Mouse (Mus musculus): Measurements from ENCODE around the gene Iqsec1. TPM values are rescaled to one million over a fixed set of nuclear protein-coding genes. Genes with fewer than 3 reads are reported as not detected.
A peak's percentile ranks its signal among the peaks of the same experiment; 100 is the strongest.

The Iqsec1 gene
- polyA plus RNA-seq, 1 experiment from 2014 or later: 29.5 TPM

GRCm38 (mm10) chr6:90787036-90787435 lies 201.4 kb downstream of the Iqsec1 start:
- ATAC-seq (ENCODE audit: low FRiP score, low TSS enrichment): no peak
- peak; percentile 43 for DNase-seq
- Histone ChIP-seq H3K9ac (replicated peaks; ENCODE audit: low read length) (no peak overlapping the region), H3K36me3 (ENCODE audit: control insufficient read depth, insufficient read depth, low read length) (no peaks in the 10 kb centered on the region), H3K27me3 (ENCODE audit: control insufficient read depth, insufficient read depth, low read length) (no peaks in the 10 kb centered on the region), H3K27ac (replicated peaks; ENCODE audit: low read depth, low read length) (peak overlapping the region; percentile 87), H3K4me3 (replicated peaks; ENCODE audit: low read depth, low read length) (no peak overlapping the region), H3K4me2 (ENCODE audit: low read length) (no peak overlapping the region), H3K9me3 (ENCODE audit: control insufficient read depth, low read length) (no peaks in the 10 kb centered on the region), H3K4me1 (ENCODE audit: control insufficient read depth, insufficient read depth, low read length) (peaks cover 44% of the 10 kb centered on the region)
- 31% methylated on average over 6 of the region's 6 CpGs for WGBS

- Histone ChIP-seq H3K4me3 (replicated peaks; ENCODE audit: low read depth, low read length) (no peak overlapping the region), H3K9ac (replicated peaks; ENCODE audit: low read length) (no peak overlapping the region), H3K4me2 (ENCODE audit: low read length) (no peak overlapping the region), H3K27ac (replicated peaks; ENCODE audit: low read depth, low read length) (peak overlapping the region; percentile 87), H3K36me3 (ENCODE audit: control insufficient read depth, insufficient read depth, low read length) (no peaks in the 10 kb centered on the region), H3K9me3 (ENCODE audit: control insufficient read depth, low read length) (no peaks in the 10 kb centered on the region), H3K4me1 (ENCODE audit: control insufficient read depth, insufficient read depth, low read length) (peaks cover 49% of the 10 kb centered on the region), H3K27me3 (ENCODE audit: control insufficient read depth, insufficient read depth, low read length) (no peaks in the 10 kb centered on the region)
- 6% methylated on average over 3 of the region's 3 CpGs for WGBS
- DNase-seq: peak; percentile 92
- no peak; the same call in 1 of the 2 replicates for ATAC-seq (ENCODE audit: low FRiP score, low TSS enrichment)
Observed at GRCm38 (mm10) chr6:90786589-90786988, 201.9 kb downstream of the Iqsec1 start.

GRCm38 (mm10) chr6:90783945-90784344 lies 204.5 kb downstream of the Iqsec1 start:
- peak overlapping the region; percentile 99 for H3K27ac ChIP-seq (replicated peaks; ENCODE audit: low read depth, low read length)
- no peak overlapping the region for H3K4me2 ChIP-seq (ENCODE audit: low read length)
- DNase-seq (peak; percentile 49), ATAC-seq (ENCODE audit: low FRiP score, low TSS enrichment) (no peak)
- H3K9me3 ChIP-seq (ENCODE audit: control insufficient read depth, low read length): no peaks in the 10 kb centered on the region
- no peaks in the 10 kb centered on the region for H3K36me3 ChIP-seq (ENCODE audit: control insufficient read depth, insufficient read depth, low read length)
- peaks cover 75% of the 10 kb centered on the region for H3K4me1 ChIP-seq (ENCODE audit: control insufficient read depth, insufficient read depth, low read length)
- H3K4me3 ChIP-seq (replicated peaks; ENCODE audit: low read depth, low read length): no peak overlapping the region
- WGBS: 37% methylated on average over 4 of the region's 4 CpGs
- no peak overlapping the region for H3K9ac ChIP-seq (replicated peaks; ENCODE audit: low read length)
- H3K27me3 ChIP-seq (ENCODE audit: control insufficient read depth, insufficient read depth, low read length): no peaks in the 10 kb centered on the region

GRCm38 (mm10) chr6:90783176-90783575 lies 205.3 kb downstream of the Iqsec1 start:
- Histone ChIP-seq H3K4me2 (ENCODE audit: low read length) (no peak overlapping the region), H3K4me3 (replicated peaks; ENCODE audit: low read depth, low read length) (no peak overlapping the region), H3K27me3 (ENCODE audit: control insufficient read depth, insufficient read depth, low read length) (no peaks in the 10 kb centered on the region), H3K9ac (replicated peaks; ENCODE audit: low read length) (no peak overlapping the region), H3K27ac (replicated peaks; ENCODE audit: low read depth, low read length) (peak overlapping the region; percentile 99), H3K9me3 (ENCODE audit: control insufficient read depth, low read length) (no peaks in the 10 kb centered on the region), H3K4me1 (ENCODE audit: control insufficient read depth, insufficient read depth, low read length) (peaks cover 78% of the 10 kb centered on the region), H3K36me3 (ENCODE audit: control insufficient read depth, insufficient read depth, low read length) (no peaks in the 10 kb centered on the region)
- DNase-seq (no peak), ATAC-seq (ENCODE audit: low FRiP score, low TSS enrichment) (no peak)

- no peaks in the 10 kb centered on the region for H3K36me3 ChIP-seq (ENCODE audit: control insufficient read depth, insufficient read depth, low read length)
- H3K27ac ChIP-seq (replicated peaks; ENCODE audit: low read depth, low read length): peak overlapping the region; percentile 99
- H3K9me3 ChIP-seq (ENCODE audit: control insufficient read depth, low read length): no peaks in the 10 kb centered on the region
- peak overlapping the region; percentile 34 for H3K4me3 ChIP-seq (replicated peaks; ENCODE audit: low read depth, low read length)
- peak; percentile 90 for DNase-seq
- ATAC-seq (ENCODE audit: low FRiP score, low TSS enrichment): peak; percentile 82
- WGBS: 4% methylated on average over 19 of the region's 19 CpGs
- H3K4me2 ChIP-seq (ENCODE audit: low read length): peak overlapping the region; percentile 64
- H3K4me1 ChIP-seq (ENCODE audit: control insufficient read depth, insufficient read depth, low read length): peaks cover 72% of the 10 kb centered on the region
- no peaks in the 10 kb centered on the region for H3K27me3 ChIP-seq (ENCODE audit: control insufficient read depth, insufficient read depth, low read length)
- H3K9ac ChIP-seq (replicated peaks; ENCODE audit: low read length): peak overlapping the region; percentile 70
Observed at GRCm38 (mm10) chr6:90781921-90782770, 206.3 kb downstream of the Iqsec1 start.

- Histone ChIP-seq H3K4me1 (ENCODE audit: control insufficient read depth, insufficient read depth, low read length) (peaks cover 60% of the 10 kb centered on the region), H3K4me2 (ENCODE audit: low read length) (peak overlapping the region; percentile 64), H3K27ac (replicated peaks; ENCODE audit: low read depth, low read length) (peak overlapping the region; percentile 99), H3K9me3 (ENCODE audit: control insufficient read depth, low read length) (no peaks in the 10 kb centered on the region), H3K36me3 (ENCODE audit: control insufficient read depth, insufficient read depth, low read length) (no peaks in the 10 kb centered on the region), H3K27me3 (ENCODE audit: control insufficient read depth, insufficient read depth, low read length) (no peaks in the 10 kb centered on the region), H3K9ac (replicated peaks; ENCODE audit: low read length) (no peak overlapping the region), H3K4me3 (replicated peaks; ENCODE audit: low read depth, low read length) (peak overlapping the region; percentile 34)
- ATAC-seq (ENCODE audit: low FRiP score, low TSS enrichment) (no peak), DNase-seq (peak; percentile 65)
- WGBS: 29% methylated on average over 2 of the region's 2 CpGs
Observed at GRCm38 (mm10) chr6:90780532-90780931, 208.0 kb downstream of the Iqsec1 start.

- Histone ChIP-seq H3K9me3 (ENCODE audit: control insufficient read depth, low read length) (no peaks in the 10 kb centered on the region), H3K4me3 (replicated peaks; ENCODE audit: low read depth, low read length) (no peak overlapping the region), H3K36me3 (ENCODE audit: control insufficient read depth, insufficient read depth, low read length) (no peaks in the 10 kb centered on the region), H3K27ac (replicated peaks; ENCODE audit: low read depth, low read length) (no peak overlapping the region), H3K4me2 (ENCODE audit: low read length) (peak overlapping the region; percentile 64), H3K27me3 (ENCODE audit: control insufficient read depth, insufficient read depth, low read length) (no peaks in the 10 kb centered on the region), H3K9ac (replicated peaks; ENCODE audit: low read length) (0 out of 2 replicates have a peak overlapping the region, but pooled peaks have one; percentile 10), H3K4me1 (ENCODE audit: control insufficient read depth, insufficient read depth, low read length) (peaks cover 52% of the 10 kb centered on the region)
- no peak for DNase-seq
- 70% methylated on average over 6 of the region's 6 CpGs for WGBS
- ATAC-seq (ENCODE audit: low FRiP score, low TSS enrichment): no peak
Observed at GRCm38 (mm10) chr6:90778841-90779240, 209.6 kb downstream of the Iqsec1 start.

- no peaks in the 10 kb centered on the region for H3K36me3 ChIP-seq (ENCODE audit: control insufficient read depth, insufficient read depth, low read length)
- no peak overlapping the region for H3K9ac ChIP-seq (replicated peaks; ENCODE audit: low read length)
- DNase-seq (no peak), ATAC-seq (ENCODE audit: low FRiP score, low TSS enrichment) (no peak)
- H3K27me3 ChIP-seq (ENCODE audit: control insufficient read depth, insufficient read depth, low read length): no peaks in the 10 kb centered on the region
- H3K4me1 ChIP-seq (ENCODE audit: control insufficient read depth, insufficient read depth, low read length): peaks cover 39% of the 10 kb centered on the region
- 93% methylated on average over 1 of the region's 1 CpGs for WGBS
- no peak overlapping the region for H3K4me3 ChIP-seq (replicated peaks; ENCODE audit: low read depth, low read length)
- H3K27ac ChIP-seq (replicated peaks; ENCODE audit: low read depth, low read length): no peak overlapping the region
- no peaks in the 10 kb centered on the region for H3K9me3 ChIP-seq (ENCODE audit: control insufficient read depth, low read length)
- no peak overlapping the region for H3K4me2 ChIP-seq (ENCODE audit: low read length)
Observed at GRCm38 (mm10) chr6:90777302-90777701, 211.2 kb downstream of the Iqsec1 start.

GRCm38 (mm10) chr6:90775606-90776005 lies 212.9 kb downstream of the Iqsec1 start:
- no peak overlapping the region for H3K4me2 ChIP-seq (ENCODE audit: low read length)
- 97% methylated on average over 1 of the region's 1 CpGs for WGBS
- no peaks in the 10 kb centered on the region for H3K9me3 ChIP-seq (ENCODE audit: control insufficient read depth, low read length)
- no peak for DNase-seq
- H3K27ac ChIP-seq (replicated peaks; ENCODE audit: low read depth, low read length): no peak overlapping the region
- H3K27me3 ChIP-seq (ENCODE audit: control insufficient read depth, insufficient read depth, low read length): no peaks in the 10 kb centered on the region
- peaks cover 22% of the 10 kb centered on the region for H3K4me1 ChIP-seq (ENCODE audit: control insufficient read depth, insufficient read depth, low read length)
- H3K4me3 ChIP-seq (replicated peaks; ENCODE audit: low read depth, low read length): no peak overlapping the region
- H3K36me3 ChIP-seq (ENCODE audit: control insufficient read depth, insufficient read depth, low read length): no peaks in the 10 kb centered on the region
- ATAC-seq (ENCODE audit: low FRiP score, low TSS enrichment): no peak
- H3K9ac ChIP-seq (replicated peaks; ENCODE audit: low read length): no peak overlapping the region

Data from midbrain, embryonic 14.5 days (tissue).